Mouse (Mus musculus): ENCODE measurements around the gene Tmem98.

The Tmem98 gene

GRCm38 (mm10) chr11:80809993-80810821, at the start of gene Tmem98:
TSS of gene Tmem98 (plus strand) at chr11:80810175.
- in situ Hi-C loops (cut with MboI): no loop called here

GRCm38 (mm10) chr11:80761285-80761974, 48.5 kb upstream of the Tmem98 start:
- in situ Hi-C loops (cut with MboI): no loop called here

GRCm38 (mm10) chr11:80762066-80762465, 47.9 kb upstream of the Tmem98 start:
- in situ Hi-C loops (cut with MboI): no loop called here

- in situ Hi-C loops (cut with MboI): no loop called here
Measured at GRCm38 (mm10) chr11:80766068-80766467, 43.9 kb upstream of the Tmem98 start.

- in situ Hi-C loops (cut with MboI): no loop called here
Measured at GRCm38 (mm10) chr11:80766472-80767319, 43.3 kb upstream of the Tmem98 start.

- in situ Hi-C loops (cut with MboI): no loop called here
Measured at GRCm38 (mm10) chr11:80767320-80767617, 42.7 kb upstream of the Tmem98 start.

GRCm38 (mm10) chr11:80771186-80771585, 38.8 kb upstream of the Tmem98 start:
- in situ Hi-C loops (cut with MboI): no loop called here

- in situ Hi-C loops (cut with MboI): no loop called here
Measured at GRCm38 (mm10) chr11:80771596-80772250, 38.3 kb upstream of the Tmem98 start.

- in situ Hi-C loops (cut with MboI): no loop called here
Measured at GRCm38 (mm10) chr11:80772595-80773210, 37.3 kb upstream of the Tmem98 start.

- in situ Hi-C loops (cut with MboI): loop anchor here (25.0 kb wide), 1 partner anchor 338 kb away; the partner anchor contains the start of gene Psmd11
Measured at GRCm38 (mm10) chr11:80775535-80775934, 34.4 kb upstream of the Tmem98 start.

GRCm38 (mm10) chr11:80777708-80778107, 32.3 kb upstream of the Tmem98 start:
- in situ Hi-C loops (cut with MboI): loop anchor here (25.0 kb wide), 1 partner anchor 340 kb away; the partner anchor contains the start of gene Psmd11

- in situ Hi-C loops (cut with MboI): loop anchor here (25.0 kb wide), 1 partner anchor 341 kb away; the partner anchor contains the start of gene Psmd11
Measured at GRCm38 (mm10) chr11:80778157-80778556, 31.8 kb upstream of the Tmem98 start.

GRCm38 (mm10) chr11:80778916-80779526, 31.0 kb upstream of the Tmem98 start:
- in situ Hi-C loops (cut with MboI): loop anchor here (25.0 kb wide), 1 partner anchor 342 kb away; the partner anchor contains the start of gene Psmd11

GRCm38 (mm10) chr11:80779527-80780344, 30.2 kb upstream of the Tmem98 start, which contains the start of gene Myo1d:
TSS of gene Myo1d (minus strand) at chr11:80780025.
- in situ Hi-C loops (cut with MboI): loop anchor here (25.0 kb wide), 1 partner anchor 342 kb away; the partner anchor contains the start of gene Psmd11

GRCm38 (mm10) chr11:80781535-80781934, 28.4 kb upstream of the Tmem98 start:
- in situ Hi-C loops (cut with MboI): loop anchor here (25.0 kb wide), 1 partner anchor 344 kb away; the partner anchor contains the start of gene Psmd11

GRCm38 (mm10) chr11:80783460-80783859, 26.5 kb upstream of the Tmem98 start:
- in situ Hi-C loops (cut with MboI): loop anchor here (25.0 kb wide), 1 partner anchor 346 kb away; the partner anchor contains the start of gene Psmd11

GRCm38 (mm10) chr11:80784294-80784743, 25.7 kb upstream of the Tmem98 start:
- in situ Hi-C loops (cut with MboI): loop anchor here (25.0 kb wide), 1 partner anchor 347 kb away; the partner anchor contains the start of gene Psmd11

GRCm38 (mm10) chr11:80785672-80786071, 24.3 kb upstream of the Tmem98 start:
- in situ Hi-C loops (cut with MboI): loop anchor here (25.0 kb wide), 1 partner anchor 348 kb away; the partner anchor contains the start of gene Psmd11

Measured in mature B cell (primary cell).